Mouse (Mus musculus): ENCODE results near the gene Cds2.
"Not testable (repeated sequence)": the region's sequence is repeated elsewhere in the genome, so short reads cannot be mapped to it uniquely, and the experiment has no call there.

The Cds2 gene

GRCm38 (mm10) chr2:132266086-132266485 is 3.1 kb downstream of the Cds2 start:
- no peak for DNase-seq (ENCODE audit: low spot score)

- DNase-seq (ENCODE audit: low spot score): no peak
These were observed 6.3 kb downstream of the Cds2 start for GRCm38 (mm10) chr2:132269217-132269616.

- no peak for DNase-seq (ENCODE audit: low spot score)
These were observed 7.5 kb downstream of the Cds2 start for GRCm38 (mm10) chr2:132270331-132270951.

- no peak for DNase-seq (ENCODE audit: low spot score)
These were observed 9.9 kb downstream of the Cds2 start for GRCm38 (mm10) chr2:132272694-132273389.

GRCm38 (mm10) chr2:132275527-132275926 is 12.6 kb downstream of the Cds2 start:
- no peak for DNase-seq (ENCODE audit: low spot score)

- no peak for DNase-seq (ENCODE audit: low spot score)
These were observed 13.3 kb downstream of the Cds2 start for GRCm38 (mm10) chr2:132276249-132276648.

- no peak for DNase-seq (ENCODE audit: low spot score)
These were observed 15.4 kb downstream of the Cds2 start for GRCm38 (mm10) chr2:132278273-132278853.

GRCm38 (mm10) chr2:132279336-132279882 is 16.5 kb downstream of the Cds2 start:
- no peak for DNase-seq (ENCODE audit: low spot score)

GRCm38 (mm10) chr2:132279978-132280377 is 17.0 kb downstream of the Cds2 start:
- DNase-seq (ENCODE audit: low spot score): no peak

- DNase-seq (ENCODE audit: low spot score): no peak
These were observed 17.7 kb downstream of the Cds2 start for GRCm38 (mm10) chr2:132280518-132281120.

GRCm38 (mm10) chr2:132281560-132282452 is 18.9 kb downstream of the Cds2 start:
- no peak for DNase-seq (ENCODE audit: low spot score)

- DNase-seq (ENCODE audit: low spot score): no peak
These were observed 19.7 kb downstream of the Cds2 start for GRCm38 (mm10) chr2:132282453-132283174.

GRCm38 (mm10) chr2:132283236-132284070 is 20.5 kb downstream of the Cds2 start:
- DNase-seq (ENCODE audit: low spot score): no peak

- DNase-seq (ENCODE audit: low spot score): no peak
These were observed 21.7 kb downstream of the Cds2 start for GRCm38 (mm10) chr2:132284492-132285139.

- DNase-seq (ENCODE audit: low spot score): not testable (repeated sequence)
These were observed 22.8 kb downstream of the Cds2 start for GRCm38 (mm10) chr2:132285722-132286121.

- DNase-seq (ENCODE audit: low spot score): no peak
These were observed 23.6 kb downstream of the Cds2 start for GRCm38 (mm10) chr2:132286376-132287076.

- DNase-seq (ENCODE audit: low spot score): not testable (repeated sequence)
These were observed 26.3 kb downstream of the Cds2 start for GRCm38 (mm10) chr2:132289213-132289612.

- no peak for DNase-seq (ENCODE audit: low spot score)
These were observed 27.9 kb downstream of the Cds2 start for GRCm38 (mm10) chr2:132290808-132291207.

GRCm38 (mm10) chr2:132291265-132291664 is 28.3 kb downstream of the Cds2 start:
- no peak for DNase-seq (ENCODE audit: low spot score)

All from urinary bladder, postnatal 10 days (tissue).